Mouse (Mus musculus) bone marrow, adult 2 months (tissue): ENCODE measurements around the gene Peak1.

Source experiments
- CTCF ChIP-seq: fragments of 200-500 bp; IDR thresholded peaks from 2 replicates; pipeline ENCODE4 v1.5.1; 2011; ENCODE audit warnings: low read length, control low read depth; ENCODE audit not compliant: control insufficient read depth, insufficient read depth
- POLR2A ChIP-seq: fragments of 200-500 bp; IDR thresholded peaks from 2 replicates; pipeline ENCODE4 v1.6.1; 2011; ENCODE audit warnings: low read depth, mild to moderate bottlenecking, control low read depth, low read length, borderline replicate concordance; ENCODE audit not compliant: control insufficient read depth

DNA sequence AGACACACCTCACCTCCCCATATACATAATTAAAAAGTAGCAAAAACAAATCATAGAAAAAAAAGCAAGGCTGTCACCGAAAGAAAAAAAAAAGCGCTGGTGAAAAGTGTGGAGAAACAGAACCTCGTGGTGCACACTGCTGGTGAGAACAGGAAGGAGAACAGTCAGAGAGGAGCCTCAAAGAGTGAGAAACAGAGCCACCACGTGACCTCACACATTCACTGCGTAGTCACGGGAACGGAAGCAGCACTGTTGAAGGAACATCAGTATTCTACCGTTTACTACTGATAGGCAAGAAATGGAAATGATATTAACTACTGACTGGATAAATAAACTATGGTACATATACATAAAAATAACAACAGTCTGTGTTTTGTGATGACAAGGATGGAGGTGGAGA is 209.1 kb downstream of the Peak1 start:
- TF ChIP-seq CTCF (no peak), POLR2A (no peak)
